Mouse (Mus musculus): ENCODE data around the gene Terb1.

- TF ChIP-seq CTCF (IDR thresholded peaks at IDR 0.05; ENCODE audit: low read depth) (no peak), EP300 (optimal IDR thresholded peaks at IDR 0.05) (no peak)
Observed at GRCm38 (mm10) chr8:104540238-104540637, 30.5 kb upstream of the Terb1 start.

Measured in stomach, postnatal 0 days (tissue).